Mouse (Mus musculus) spleen, postnatal 14 days (tissue): ENCODE results near the gene Trip13.
A peak's percentile ranks its signal among the peaks of the same experiment; 100 is the strongest.

Source experiments
- DNase-seq, 2 experiments: peaks; one replicate each; pipeline ENCODE4 v3.0.0; 2021 to 2022; ENCODE audit warnings: low spot score in 2 of 2

Trip13 gene

GRCm38 (mm10) chr13:73887415-73887874 lies 50.1 kb downstream of the Trip13 start:
- no peak for DNase-seq

GRCm38 (mm10) chr13:73886601-73887000 lies 51.0 kb downstream of the Trip13 start:
- no peak for DNase-seq

- no peak for DNase-seq
Measured at GRCm38 (mm10) chr13:73886066-73886465, 51.5 kb downstream of the Trip13 start.

DNA sequence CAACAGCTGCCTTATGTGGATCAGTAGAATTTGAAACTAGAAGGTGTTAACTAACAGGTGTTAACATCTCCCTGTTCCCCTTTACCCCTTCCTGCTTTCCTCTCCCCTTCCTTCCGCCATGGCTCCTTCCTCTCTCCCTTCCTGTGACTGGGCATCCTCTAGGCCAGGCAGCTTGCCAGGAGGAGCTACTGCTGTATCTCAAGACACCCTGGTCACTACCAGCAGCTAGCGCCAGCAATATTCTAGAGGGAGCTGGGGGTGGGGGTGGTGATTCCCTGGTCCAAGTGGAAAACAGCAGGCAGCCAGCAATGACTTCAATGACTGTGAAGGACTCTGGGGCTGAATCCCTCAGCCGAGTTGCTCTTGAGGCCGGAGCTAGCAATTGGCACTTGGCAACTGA lies 51.9 kb downstream of the Trip13 start:
- DNase-seq: no peak

DNA sequence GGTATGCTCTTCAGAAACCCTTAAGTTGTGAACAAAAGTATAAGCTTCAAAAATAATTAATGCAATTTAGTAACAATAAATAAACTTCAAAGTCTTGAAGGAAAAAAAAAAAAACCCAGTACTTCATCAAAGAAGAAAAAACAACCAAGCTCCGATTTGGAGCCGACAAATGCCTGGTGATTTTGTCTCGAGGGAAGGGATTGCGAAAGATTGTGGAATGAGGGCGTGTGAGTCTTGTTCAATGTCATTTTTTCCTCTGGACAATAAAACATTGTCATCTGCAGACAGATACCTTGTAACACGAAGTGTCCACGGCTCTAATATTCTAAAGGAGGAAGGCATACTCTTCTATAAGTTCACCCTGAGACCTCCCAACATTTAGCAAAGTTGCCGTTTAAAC lies 56.2 kb downstream of the Trip13 start:
- no peak for DNase-seq

DNA sequence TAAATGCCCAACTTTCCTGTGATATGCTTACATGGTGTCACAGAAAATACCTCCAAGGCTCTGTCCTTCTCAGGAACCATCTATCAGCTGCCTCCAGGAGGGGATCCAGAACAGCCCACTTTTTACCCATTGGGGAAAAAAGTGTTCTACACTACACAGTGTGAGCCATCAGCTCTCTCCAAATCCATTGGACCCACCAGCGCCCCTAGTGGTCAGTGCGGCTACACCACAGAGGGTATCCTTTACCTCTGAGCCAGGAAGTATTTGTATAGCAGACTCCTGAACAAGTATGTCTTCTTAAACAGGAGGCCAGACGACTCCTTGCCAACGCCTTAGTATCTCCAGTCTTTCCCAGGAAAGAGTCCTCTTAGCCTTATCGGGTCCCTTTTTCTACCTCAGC lies 57.8 kb downstream of the Trip13 start:
- peak; percentile 17 to 52 for DNase-seq

DNA sequence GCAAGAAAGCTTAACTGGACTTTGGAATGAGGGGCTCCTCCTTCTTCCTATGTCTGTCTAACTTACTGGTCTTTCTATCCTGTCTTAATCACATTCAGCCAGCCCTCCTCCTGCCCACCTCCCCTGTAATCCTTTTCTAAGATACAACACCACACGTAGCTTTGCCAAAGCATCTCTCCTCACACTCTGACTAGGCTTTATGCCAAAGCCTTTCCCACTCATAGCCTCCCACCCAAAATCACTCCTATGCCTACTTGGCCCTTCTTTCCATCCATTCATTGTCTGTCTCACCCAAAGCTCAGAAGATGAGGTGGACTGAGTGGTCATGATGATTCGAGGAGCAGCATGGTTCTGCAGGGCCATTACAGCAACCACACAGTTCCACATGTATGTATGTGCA lies 65.4 kb downstream of the Trip13 start:
- no peak for DNase-seq
